Mouse (Mus musculus): Measurements from ENCODE around the gene Btla. TPM values are rescaled to one million over a fixed set of nuclear protein-coding genes. Genes with fewer than 3 reads are reported as not detected.

Gene Btla
- total RNA-seq (2021), result 1 to 10 TPM in 1 of 2 experiments, under 1 TPM in 1; 0.33 to 1.1 TPM
- long read RNA-seq, experiment 1, partial matches to known transcripts, result 0 of 2 reads
- long read RNA-seq, experiment 1, other reads (novel, unspliced or antisense), result 0 of 2 reads
- long read RNA-seq, experiment 2, result 0 reads

- DNase-seq (ENCODE audit: low spot score in 2 of 2), result no peak
Observed at GRCm38 (mm10) chr16:45223648-45224388, at the start of gene Btla. Gene Btla (plus strand): TSS chr16:45224315.

DNA sequence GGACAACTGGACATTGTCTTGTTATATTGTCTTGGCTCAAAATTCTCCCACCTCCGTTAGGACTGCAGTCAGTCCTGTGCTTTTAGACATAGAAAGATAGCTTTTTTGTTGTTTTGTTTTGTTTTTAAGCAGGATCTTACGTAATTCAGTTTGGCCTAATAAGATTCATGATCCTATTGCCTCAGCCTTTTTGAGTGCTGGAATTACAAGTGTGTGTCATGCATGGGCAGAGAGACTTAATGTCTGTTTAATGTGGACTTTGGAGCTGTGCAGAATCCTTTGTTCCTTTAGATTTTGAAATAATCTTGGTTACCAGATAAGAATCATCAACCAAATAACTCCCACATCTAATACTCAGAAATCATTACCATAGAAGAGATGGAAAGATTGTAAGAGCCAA, 45.6 kb upstream of the Btla start:
- no peak for DNase-seq (ENCODE audit: low spot score in 2 of 2)

DNA sequence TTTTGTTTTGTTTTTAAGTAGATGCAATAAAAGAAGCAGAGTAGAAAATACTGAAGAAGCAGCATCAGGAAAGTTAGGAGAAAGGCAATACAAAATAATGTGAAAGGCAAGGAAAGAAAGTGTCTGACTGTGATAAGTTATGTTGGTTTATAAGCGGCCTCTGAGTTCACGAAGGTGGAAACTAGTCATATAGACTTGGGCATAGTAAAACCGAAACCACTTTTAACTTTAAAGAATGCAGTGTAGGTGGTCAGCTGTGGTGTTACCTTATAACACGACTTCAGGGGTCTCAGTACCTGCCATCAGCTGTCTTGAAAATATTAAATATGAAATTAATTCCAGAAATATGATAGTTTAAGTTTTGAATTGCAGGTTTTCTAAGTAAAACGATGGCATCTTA, 42.3 kb upstream of the Btla start:
- DNase-seq (ENCODE audit: low spot score in 2 of 2), result no peak

- DNase-seq (ENCODE audit: low spot score in 2 of 2), result peak; percentile 72 to 76
Observed at GRCm38 (mm10) chr16:45192613-45193012, 31.5 kb upstream of the Btla start.

DNA sequence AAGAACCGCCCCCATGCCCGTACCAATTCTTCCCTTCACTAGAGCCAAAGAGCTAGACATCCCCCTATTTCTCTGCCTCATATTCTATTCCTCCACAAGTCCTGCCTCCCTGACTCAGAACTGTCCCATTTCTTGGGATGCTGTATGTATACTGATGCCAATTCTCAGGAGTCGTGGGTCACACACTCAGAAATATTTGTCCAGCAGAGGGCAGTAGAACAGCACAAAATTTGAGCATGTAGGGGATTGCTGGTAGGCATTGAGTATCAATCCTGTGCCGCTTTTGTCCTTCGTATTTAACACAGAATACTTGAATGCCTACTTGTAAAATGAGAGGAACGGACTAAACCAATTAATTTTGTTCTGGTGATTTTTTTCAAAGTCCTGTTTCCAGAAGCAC, 27.3 kb upstream of the Btla start:
- DNase-seq (ENCODE audit: low spot score in 2 of 2), result peak; percentile 38 to 55

DNA sequence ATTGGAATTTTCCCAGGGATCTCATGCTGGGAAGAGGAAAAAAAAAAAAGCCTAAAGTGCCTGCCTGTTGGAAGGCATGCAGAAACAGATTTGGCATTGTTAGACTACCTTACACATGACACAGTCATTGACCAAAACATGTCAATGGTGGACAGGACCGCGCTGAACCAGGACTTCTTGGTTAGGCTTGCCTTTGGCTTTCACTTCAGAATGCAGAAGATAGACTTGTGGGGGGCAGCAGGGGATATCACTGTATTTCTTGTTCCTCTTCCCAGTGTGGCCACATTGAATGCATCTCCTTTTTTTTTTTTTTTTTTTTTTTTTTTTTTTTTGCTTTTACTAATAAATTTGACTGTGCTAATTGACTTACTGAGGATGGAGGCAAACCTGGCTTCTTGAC, 22.7 kb upstream of the Btla start:
- no peak for DNase-seq (ENCODE audit: low spot score in 2 of 2)

DNA sequence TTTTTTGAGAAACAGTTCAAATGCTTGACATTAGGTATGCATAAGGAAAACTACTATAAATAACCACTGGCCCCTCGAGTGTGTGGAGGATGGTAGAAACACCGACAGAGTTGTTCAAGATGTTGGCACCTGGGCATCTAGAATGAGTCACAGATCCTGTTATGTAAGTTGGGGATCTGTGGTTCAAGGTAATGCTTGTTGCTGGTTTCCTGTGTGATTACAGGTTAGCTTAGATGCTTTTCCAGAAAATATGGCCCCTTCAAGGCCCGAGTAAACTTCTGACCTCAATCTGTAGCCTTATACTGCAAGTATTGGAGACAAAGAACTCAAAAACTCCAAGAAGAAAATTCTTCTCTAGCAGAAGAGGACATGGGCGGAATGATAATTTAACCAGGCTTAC, 19.7 kb upstream of the Btla start:
- no peak for DNase-seq (ENCODE audit: low spot score in 2 of 2)

- peak in 1 of 2 experiments; percentile 54 for DNase-seq (ENCODE audit: low spot score in 2 of 2)
Observed at GRCm38 (mm10) chr16:45204859-45205670, 19.1 kb upstream of the Btla start.

- DNase-seq (ENCODE audit: low spot score in 2 of 2), result no peak
Observed at GRCm38 (mm10) chr16:45222016-45222415, 2.1 kb upstream of the Btla start.

- DNase-seq (ENCODE audit: low spot score in 2 of 2), result no peak
Observed at GRCm38 (mm10) chr16:45222771-45223170, 1.3 kb upstream of the Btla start.

DNA sequence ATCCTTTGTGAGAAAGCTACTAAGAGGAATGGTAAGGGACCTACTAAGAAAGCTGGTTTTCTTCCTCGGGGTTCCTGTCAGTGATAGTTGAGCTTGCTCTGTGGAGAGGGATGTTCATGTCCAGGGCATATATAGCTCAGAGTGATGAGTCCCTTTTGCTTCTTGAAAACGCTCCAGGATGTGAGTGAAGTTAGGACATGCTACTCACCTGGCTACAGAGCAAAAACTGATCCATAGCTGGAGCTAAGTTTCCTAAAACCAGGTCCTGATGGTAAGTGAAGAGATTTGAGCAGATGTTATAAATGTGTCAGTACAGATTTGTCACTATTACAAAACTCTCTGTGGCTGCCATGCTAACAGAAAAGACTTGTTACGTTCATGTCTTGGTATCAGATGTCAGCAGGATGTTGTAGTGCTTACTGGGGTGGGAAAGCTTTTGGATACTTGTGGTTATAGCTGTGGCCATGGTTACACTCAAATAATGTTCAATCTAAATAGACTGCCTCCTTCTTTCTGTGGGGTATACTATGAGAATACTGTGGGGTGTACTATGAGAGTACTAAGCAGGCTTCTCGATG, 405 bp downstream of the Btla start:
- DNase-seq (ENCODE audit: low spot score in 2 of 2), result no peak

DNA sequence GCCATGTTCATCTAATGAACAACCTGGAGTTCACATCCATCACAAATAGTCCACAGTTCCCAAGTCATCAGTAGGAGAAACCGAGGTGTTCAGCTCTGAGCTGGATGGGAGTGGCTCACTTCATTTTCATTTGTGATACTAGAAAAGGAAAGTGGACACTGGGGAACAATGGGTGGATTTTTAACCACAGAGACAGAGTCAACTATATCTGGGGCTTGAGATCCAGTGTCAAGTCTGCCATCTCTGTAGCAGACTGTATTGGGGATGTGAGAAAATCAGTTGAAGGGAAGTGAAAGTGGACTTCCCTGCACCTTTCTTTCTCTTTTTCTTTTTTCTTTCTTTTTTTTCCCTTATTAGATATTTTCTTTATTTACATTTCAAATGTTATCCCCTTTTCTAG, 2.9 kb downstream of the Btla start:
- no peak for DNase-seq (ENCODE audit: low spot score in 2 of 2)

- no peak for DNase-seq (ENCODE audit: low spot score in 2 of 2)
Observed at GRCm38 (mm10) chr16:45231296-45231695, 7.2 kb downstream of the Btla start.

DNA sequence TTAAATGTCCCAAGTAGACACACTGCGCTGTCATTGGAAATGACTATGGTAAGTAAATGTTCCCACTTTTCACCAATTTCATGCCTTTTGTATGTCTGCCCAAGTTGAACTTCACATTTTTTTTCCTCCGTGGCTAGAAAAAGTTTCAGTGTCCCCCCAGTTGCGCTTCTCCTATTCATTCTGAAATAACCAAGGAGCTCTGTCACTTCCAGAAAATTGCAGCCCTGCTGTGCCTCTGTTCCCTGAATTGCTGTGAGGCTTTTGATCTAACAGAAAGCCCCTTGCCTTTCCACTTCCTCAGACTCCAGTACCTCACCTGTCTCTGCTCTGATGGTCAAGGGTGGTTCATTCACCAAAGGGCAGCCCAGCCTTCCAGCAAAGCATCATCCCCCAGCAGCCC, 8.9 kb downstream of the Btla start:
- no peak for DNase-seq (ENCODE audit: low spot score in 2 of 2)

DNA sequence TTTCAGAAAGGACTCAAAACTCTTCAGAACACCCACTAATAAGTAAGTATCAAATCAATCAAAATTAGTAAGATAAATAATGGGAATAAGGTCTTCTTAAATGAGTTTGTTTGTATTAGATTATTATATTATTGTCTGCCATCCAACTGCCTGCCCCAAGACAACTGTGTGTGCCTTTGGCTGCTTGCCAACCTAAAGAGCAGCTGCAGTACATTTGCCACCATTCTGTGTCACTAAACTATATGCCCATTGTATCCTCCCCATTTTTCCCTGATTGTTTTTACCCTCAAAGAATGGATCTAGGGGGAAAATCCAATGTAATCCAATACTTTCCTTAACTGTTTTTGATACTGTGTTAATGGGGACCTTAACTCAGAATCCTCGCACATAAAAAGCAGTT, 18.6 kb downstream of the Btla start:
- DNase-seq (ENCODE audit: low spot score in 2 of 2), result no peak

- DNase-seq (ENCODE audit: low spot score in 2 of 2), result no peak
Observed at GRCm38 (mm10) chr16:45244930-45245472, 20.9 kb downstream of the Btla start.

- no peak for DNase-seq (ENCODE audit: low spot score in 2 of 2)
Observed at GRCm38 (mm10) chr16:45249761-45250160, 25.6 kb downstream of the Btla start.

GRCm38 (mm10) chr16:45250317-45250716, 26.2 kb downstream of the Btla start:
- no peak for DNase-seq (ENCODE audit: low spot score in 2 of 2)

DNA sequence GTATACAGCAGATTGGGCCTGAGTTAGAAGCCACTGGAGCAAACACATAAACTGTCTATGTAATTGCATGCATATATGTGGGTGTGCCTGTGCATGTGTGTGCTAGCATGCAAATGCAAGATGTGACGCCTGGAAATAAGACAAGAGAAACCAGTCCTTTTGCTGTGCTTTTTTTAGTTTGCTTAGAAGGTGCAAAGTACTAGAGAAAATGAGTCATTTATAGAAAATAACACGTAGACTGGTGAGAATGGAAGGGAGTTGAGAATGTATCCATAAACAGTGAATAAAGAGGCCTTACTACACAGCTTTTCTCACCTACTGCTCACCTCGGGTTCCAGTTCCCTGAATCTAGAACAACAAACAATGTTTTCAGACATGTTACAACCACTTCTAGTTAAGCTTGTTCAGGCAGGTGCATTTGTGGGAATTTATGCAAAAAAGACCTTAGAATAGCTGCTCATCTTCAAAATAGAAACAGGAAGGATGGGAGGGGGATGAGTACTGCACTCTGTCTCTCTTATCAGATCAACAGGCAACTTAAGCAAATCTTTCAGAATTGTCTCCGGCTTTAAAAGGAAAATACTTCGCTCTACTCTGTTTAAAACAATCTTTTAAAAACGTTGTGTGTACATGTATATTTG, 27.8 kb downstream of the Btla start:
- no peak for DNase-seq (ENCODE audit: low spot score in 2 of 2)

GRCm38 (mm10) chr16:45255183-45255861, 31.2 kb downstream of the Btla start:
- DNase-seq (ENCODE audit: low spot score in 2 of 2), result no peak
